ENCODE assay signal across 1 mouse cellular context in genomic region chr11:68902367-68902766, GRCm38 (mm10).
TF ChIP-seq lines count a peak whose summit lies in the region.

No protein-coding gene starts in this region.

TF ChIP-seq in CH12.LX, 34 proteins besides CTCF, POLR2A, EP300 and RAD21:
- TF ChIP-seq ZNF384 (IDR thresholded peaks at IDR 0.05; ENCODE audit: low read depth, low read length) (no peak), SIN3A (IDR thresholded peaks at IDR 0.05; ENCODE audit: low read length) (peak; percentile 54; the same call in 1 of the 2 replicates), MXI1 (IDR thresholded peaks at IDR 0.05; ENCODE audit: low read depth, low read length) (peak; percentile 48; the same call in 1 of the 2 replicates), ETS1 (conservative IDR thresholded peaks at IDR 0.05; ENCODE audit: low read depth, low read length) (no peak), RCOR1 (conservative IDR thresholded peaks at IDR 0.05; ENCODE audit: low read depth, low read length) (no peak), ZKSCAN1 (IDR thresholded peaks at IDR 0.05; ENCODE audit: borderline replicate concordance, low read depth, low read length) (no peak), MAX (IDR thresholded peaks at IDR 0.05; ENCODE audit: low read length) (no peak), NELFE (IDR thresholded peaks at IDR 0.05; ENCODE audit: low read depth, low read length) (0 out of 2 replicates have a peak, but pooled peaks have one; percentile 34), HCFC1 (IDR thresholded peaks at IDR 0.05; ENCODE audit: low read depth, low read length) (peak; percentile 21; the same call in 1 of the 2 replicates), POLR2AphosphoS2 (IDR thresholded peaks at IDR 0.05; ENCODE audit: low read depth, low read length) (0 out of 2 replicates have a peak, but pooled peaks have one; percentile 43), MEF2A (IDR thresholded peaks at IDR 0.05; ENCODE audit: borderline replicate concordance, low read depth, low read length) (no peak), CHD1 (IDR thresholded peaks at IDR 0.05; ENCODE audit: low read depth, low read length) (peak; percentile 73; the same call in 1 of the 2 replicates)
